Mouse (Mus musculus) cerebellum, adult 11-12 months (tissue): ENCODE results near the gene Zfp384.

Experiments used
- DNase-seq: peaks from one replicate; pipeline ENCODE4 v3.0.0; 2022

The Zfp384 gene

DNA sequence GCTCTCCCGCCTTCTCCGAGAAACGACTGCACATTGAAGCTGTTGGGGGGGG lies at the start of gene Zfp384:
Gene Zfp384 (plus strand): TSS at position 17 of the 52 bp plus-strand sequence.
- no peak for DNase-seq

- DNase-seq: peak; percentile 17
Observed at GRCm38 (mm10) chr6:124959960-124960359, 49.0 kb upstream of the Zfp384 start.

DNA sequence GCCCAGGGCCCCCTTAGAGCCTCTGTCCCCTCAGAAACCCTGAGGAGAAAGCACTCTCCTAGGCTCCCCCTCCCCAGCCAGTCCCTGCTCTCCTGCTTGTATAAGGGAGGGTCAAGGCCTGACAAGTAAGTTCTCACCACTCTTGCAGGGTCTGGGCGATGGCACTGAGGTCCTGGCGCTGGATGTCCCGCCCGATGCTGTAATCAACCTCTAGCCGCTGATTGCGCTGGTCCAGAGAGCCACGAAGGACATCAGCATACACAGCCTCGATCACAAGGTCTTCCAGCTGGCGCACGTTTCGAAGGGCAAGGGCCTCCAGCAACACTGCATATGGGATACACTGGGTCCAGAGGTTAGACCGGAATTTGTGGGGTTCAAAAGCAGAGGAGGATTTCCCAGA lies 47.9 kb upstream of the Zfp384 start:
- no peak for DNase-seq

DNA sequence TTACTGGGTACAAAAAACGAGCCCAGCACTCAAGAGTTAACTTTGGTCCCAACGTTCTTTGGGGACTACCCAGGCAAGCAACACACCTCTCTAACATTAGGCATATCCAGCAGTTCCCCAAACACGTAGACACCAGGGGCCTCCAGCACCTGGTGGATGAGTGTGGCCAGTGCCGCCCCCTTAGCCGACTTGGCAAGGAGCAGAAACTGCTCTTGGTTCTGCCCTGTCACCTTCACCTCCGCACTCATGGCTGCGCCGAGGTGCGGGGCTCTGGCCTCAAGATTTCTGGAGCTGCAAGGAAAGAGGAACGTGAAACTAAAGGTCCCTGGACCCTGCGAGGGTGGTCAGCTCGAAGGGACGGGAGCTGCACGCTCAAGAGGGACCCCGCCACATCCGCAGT lies 44.3 kb upstream of the Zfp384 start:
- no peak for DNase-seq

- peak; percentile 95 for DNase-seq
Observed at GRCm38 (mm10) chr6:124965088-124965719, 43.7 kb upstream of the Zfp384 start, which contains the start of gene Cops7a. TSS of gene Cops7a (minus strand) at chr6:124965538.

GRCm38 (mm10) chr6:124965747-124966146 lies 43.2 kb upstream of the Zfp384 start:
- no peak for DNase-seq

- DNase-seq: peak; percentile 28
Observed at GRCm38 (mm10) chr6:124966466-124967118, 42.4 kb upstream of the Zfp384 start.

DNA sequence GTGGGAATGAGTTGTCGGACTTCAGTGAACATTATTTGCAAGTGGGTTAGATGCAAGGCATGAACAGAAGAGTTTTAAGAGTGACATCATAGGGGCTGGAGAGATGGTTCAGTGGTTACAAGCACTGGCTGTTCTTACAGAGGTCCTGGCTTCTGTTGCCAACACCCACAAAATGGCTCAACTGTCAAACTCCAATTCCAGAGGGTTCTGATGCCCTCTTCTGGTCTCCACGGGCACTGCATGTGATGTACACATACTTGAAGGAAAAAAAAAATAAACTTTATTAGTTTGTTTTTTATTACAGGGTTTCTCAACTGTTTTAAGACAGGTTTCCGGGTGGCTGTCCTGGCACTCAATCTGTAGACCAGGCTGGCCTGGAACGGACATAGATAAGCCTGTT lies 41.2 kb upstream of the Zfp384 start:
- DNase-seq: peak; percentile 36

- no peak for DNase-seq
Observed at GRCm38 (mm10) chr6:124992241-124992640, 16.7 kb upstream of the Zfp384 start.

GRCm38 (mm10) chr6:124993365-124993764 lies 15.6 kb upstream of the Zfp384 start:
- no peak for DNase-seq

GRCm38 (mm10) chr6:124993876-124994275 lies 15.1 kb upstream of the Zfp384 start:
- no peak for DNase-seq

- no peak for DNase-seq
Observed at GRCm38 (mm10) chr6:124995246-124995645, 13.7 kb upstream of the Zfp384 start.

GRCm38 (mm10) chr6:124995831-124996403 lies 13.0 kb upstream of the Zfp384 start:
- no peak for DNase-seq

GRCm38 (mm10) chr6:124996551-124997501 lies 12.1 kb upstream of the Zfp384 start, which contains the start of gene Pianp:
TSS of gene Pianp (plus strand) at chr6:124996694.
- peak; percentile 86 for DNase-seq

DNA sequence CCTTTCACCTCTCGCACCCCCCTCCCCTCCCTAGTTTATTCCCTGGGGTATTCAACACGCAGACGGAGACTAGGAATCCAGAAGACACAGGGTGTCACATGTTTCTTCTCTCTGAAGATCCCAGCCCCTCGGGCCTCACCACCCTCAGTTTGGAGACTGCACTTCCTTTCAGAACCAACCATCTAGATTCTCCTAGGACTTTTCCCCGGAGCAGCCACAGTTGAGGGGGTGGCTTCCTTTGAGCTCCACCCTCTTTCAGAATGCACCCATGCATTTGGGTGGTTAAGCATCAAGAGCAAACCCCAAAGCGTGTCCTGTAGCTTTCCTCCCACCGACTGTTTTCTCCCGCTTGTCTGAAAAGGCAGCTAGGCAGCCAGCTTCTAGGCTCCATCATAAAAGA lies 10.9 kb upstream of the Zfp384 start:
- no peak for DNase-seq

- DNase-seq: no peak
Observed at GRCm38 (mm10) chr6:124999091-124999490, 9.9 kb upstream of the Zfp384 start.

GRCm38 (mm10) chr6:124999546-124999945 lies 9.4 kb upstream of the Zfp384 start:
- no peak for DNase-seq

- no peak for DNase-seq
Observed at GRCm38 (mm10) chr6:125003706-125004105, 5.2 kb upstream of the Zfp384 start.

DNA sequence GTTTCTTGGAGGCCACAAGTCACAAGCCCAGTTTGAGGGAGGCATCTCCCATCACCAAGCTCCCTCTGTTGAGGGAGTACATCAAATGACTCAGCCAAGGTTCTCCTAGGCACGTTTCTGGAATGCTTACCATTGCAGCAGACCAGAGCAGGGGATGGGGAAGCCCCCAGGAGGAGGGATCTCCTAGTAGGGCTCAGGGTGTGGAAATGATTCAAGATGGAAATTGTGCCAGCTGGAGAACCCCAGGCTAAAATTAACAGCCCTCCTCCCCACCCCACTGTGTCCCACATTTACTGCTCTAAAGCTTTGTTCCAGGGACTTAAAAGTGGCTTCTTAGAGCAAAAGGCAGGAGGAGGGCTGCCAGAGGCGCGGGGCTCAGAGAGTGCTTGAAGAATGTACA lies 3.9 kb upstream of the Zfp384 start:
- no peak for DNase-seq

- DNase-seq: no peak
Observed at GRCm38 (mm10) chr6:125008060-125008459, 885 bp upstream of the Zfp384 start.

- DNase-seq: peak; percentile 99
Observed at GRCm38 (mm10) chr6:125008586-125009128, 288 bp upstream of the Zfp384 start.

GRCm38 (mm10) chr6:125009181-125010073 lies 482 bp downstream of the Zfp384 start:
- DNase-seq: peak; percentile 84
